ENCODE assay signal across 29 mouse cellular contexts in the genomic region with DNA sequence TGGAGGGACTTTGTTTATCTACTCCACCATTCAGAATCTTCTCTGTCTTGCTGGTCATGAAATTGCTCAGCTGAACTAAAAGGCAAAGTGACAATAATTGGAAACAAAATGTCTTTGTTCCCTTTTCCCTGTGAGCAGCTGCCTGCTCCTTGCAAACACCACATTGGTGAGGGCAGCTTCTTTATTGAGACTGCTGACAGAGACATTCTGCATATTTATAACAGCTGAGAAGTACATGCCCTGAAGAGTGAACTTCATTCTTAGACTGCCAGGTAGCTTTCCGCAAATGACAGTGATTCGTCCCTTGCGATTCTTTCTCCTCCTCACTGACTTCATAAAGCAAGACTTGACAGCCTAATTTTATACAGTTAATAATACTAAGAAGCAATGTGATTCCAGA.
A peak's percentile ranks its signal among the peaks of the same experiment; 100 is the strongest.
DNase-seq lines count a peak whose midpoint lies in the region; ATAC-seq and TF ChIP-seq lines count a peak whose summit lies in the region.
"Had no signal": no experiment of that assay in that cellular context is flagged by ENCODE, and none has a peak within 500 bp of the region (broad histone marks: within the 10 kb centered on the region; RNA-seq: fewer than 3 reads in every experiment).

No protein-coding gene starts in this region.

- no peak for DNase-seq in forebrain, embryonic 10.5 days (ENCODE audit: extremely low spot score, low spot score)
- no peak for DNase-seq in midbrain, postnatal 0 days (ENCODE audit: low spot score)
- peak; percentile 28 for DNase-seq in forebrain, embryonic 14.5 days (ENCODE audit: low spot score)
- DNase-seq in midbrain, embryonic 14.5 days: peak; percentile 49
- no peak for DNase-seq in spleen, adult 12 weeks (ENCODE audit: low spot score)
- no peak for DNase-seq in embryonic facial prominence, embryonic 10.5 days (ENCODE audit: low spot score)
- DNase-seq: adrenal gland, postnatal 10 days; cerebellum, adult 11-12 months; cerebellum, adult 9-11 months; gastrocnemius, postnatal 25 days; heart, adult 11 months; heart, postnatal 4 days; kidney, adult 2 months; liver; lung, adult 2 months; lung, postnatal 10 days; right cerebral cortex, adult 18-20 months; right cerebral cortex, postnatal 4 days; thymus, postnatal 4 days had no signal

- no peak overlapping the region for H3K27ac ChIP-seq in forebrain, embryonic 13.5 days
- H3K27ac ChIP-seq in forebrain, embryonic 10.5 days: no peak overlapping the region
- no peak overlapping the region; the same call in 1 of the 2 replicates for H3K27ac ChIP-seq in midbrain, embryonic 12.5 days (replicated peaks)
- H3K27ac ChIP-seq in midbrain, postnatal 0 days (ENCODE audit: low read depth, low read length): no peak overlapping the region
- H3K27ac ChIP-seq in forebrain, embryonic 14.5 days (ENCODE audit: low read depth, low read length): no peak overlapping the region; the same call in 1 of the 2 replicates
- no peak overlapping the region for H3K27ac ChIP-seq in midbrain, embryonic 14.5 days (replicated peaks; ENCODE audit: low read depth, low read length)
- H3K27ac ChIP-seq in embryonic facial prominence, embryonic 10.5 days (replicated peaks): no peak overlapping the region
- H3K27ac ChIP-seq: embryonic facial prominence, embryonic 15.5 days; hindbrain, postnatal 0 days; intestine, embryonic 15.5 days; liver, embryonic 14.5 days; macrophage; neural tube, embryonic 13.5 days had no signal

- ATAC-seq in forebrain, embryonic 13.5 days: peak; percentile 63; the same call in 1 of the 2 replicates
- peak; percentile 73; the same call in 1 of the 2 replicates for ATAC-seq in midbrain, embryonic 12.5 days (ENCODE audit: low FRiP score, low read depth)
- no peak for ATAC-seq in midbrain, postnatal 0 days (ENCODE audit: low FRiP score)
- peak; percentile 32; the same call in 1 of the 2 replicates for ATAC-seq in forebrain, embryonic 14.5 days
- no peak for ATAC-seq in midbrain, embryonic 14.5 days (ENCODE audit: low FRiP score, low TSS enrichment)
- ATAC-seq: hindbrain, postnatal 0 days; intestine, embryonic 15.5 days; Patski had no signal

- 72% methylated on average over 3 of the region's 3 CpGs for WGBS in forebrain, embryonic 13.5 days
- 91% methylated on average over 3 of the region's 3 CpGs for WGBS in forebrain, embryonic 10.5 days
- WGBS in midbrain, embryonic 12.5 days: 57% methylated on average over 3 of the region's 3 CpGs
- 35% methylated on average over 3 of the region's 3 CpGs for whole genome bisulfite sequencing in midbrain, postnatal 0 days
- 82% methylated on average over 3 of the region's 3 CpGs for WGBS in forebrain, embryonic 14.5 days
- WGBS in midbrain, embryonic 14.5 days: 35% methylated on average over 3 of the region's 3 CpGs
- 92% methylated on average over 3 of the region's 3 CpGs for WGBS in embryonic facial prominence, embryonic 10.5 days

- H3K27me3 ChIP-seq in forebrain, embryonic 13.5 days: no peaks in the 10 kb centered on the region
- H3K27me3 ChIP-seq in forebrain, embryonic 10.5 days (ENCODE audit: poor library complexity, severe bottlenecking): no peaks in the 10 kb centered on the region
- H3K27me3 ChIP-seq in midbrain, embryonic 12.5 days: 0 out of 2 replicates have a peak, but pooled peaks cover 4% of the 10 kb centered on the region
- no peaks in the 10 kb centered on the region for H3K27me3 ChIP-seq in midbrain, postnatal 0 days (ENCODE audit: insufficient read depth, low read length)
- no peaks in the 10 kb centered on the region for H3K27me3 ChIP-seq in forebrain, embryonic 14.5 days (replicated peaks; ENCODE audit: control insufficient read depth, insufficient read depth, low read length)
- no peaks in the 10 kb centered on the region for H3K27me3 ChIP-seq in midbrain, embryonic 14.5 days (ENCODE audit: control insufficient read depth, insufficient read depth, low read length)
- no peaks in the 10 kb centered on the region for H3K27me3 ChIP-seq in embryonic facial prominence, embryonic 10.5 days (replicated peaks; ENCODE audit: low read depth, poor library complexity, severe bottlenecking)
- H3K27me3 ChIP-seq: embryonic facial prominence, embryonic 15.5 days; intestine, embryonic 15.5 days; neural tube, embryonic 13.5 days; Patski had no signal

- H3K9me3 ChIP-seq in forebrain, embryonic 13.5 days (replicated peaks): no peaks in the 10 kb centered on the region
- no peaks in the 10 kb centered on the region for H3K9me3 ChIP-seq in forebrain, embryonic 10.5 days
- H3K9me3 ChIP-seq in midbrain, embryonic 12.5 days: no peaks in the 10 kb centered on the region
- no peaks in the 10 kb centered on the region for H3K9me3 ChIP-seq in midbrain, postnatal 0 days (ENCODE audit: low read length)
- no peaks in the 10 kb centered on the region for H3K9me3 ChIP-seq in forebrain, embryonic 14.5 days (replicated peaks; ENCODE audit: control insufficient read depth, low read length)
- no peaks in the 10 kb centered on the region for H3K9me3 ChIP-seq in midbrain, embryonic 14.5 days (ENCODE audit: control insufficient read depth, low read length)
- H3K9me3 ChIP-seq in embryonic facial prominence, embryonic 10.5 days: no peaks in the 10 kb centered on the region
- H3K9me3 ChIP-seq: embryonic facial prominence, embryonic 15.5 days; intestine, embryonic 15.5 days; neural tube, embryonic 13.5 days had no signal

- no peaks in the 10 kb centered on the region for H3K36me3 ChIP-seq in forebrain, embryonic 13.5 days (ENCODE audit: poor library complexity, severe bottlenecking)
- no peaks in the 10 kb centered on the region for H3K36me3 ChIP-seq in forebrain, embryonic 10.5 days (replicated peaks)
- no peaks in the 10 kb centered on the region for H3K36me3 ChIP-seq in midbrain, embryonic 12.5 days
- H3K36me3 ChIP-seq in midbrain, postnatal 0 days (ENCODE audit: insufficient read depth, low read length): no peaks in the 10 kb centered on the region
- no peaks in the 10 kb centered on the region for H3K36me3 ChIP-seq in forebrain, embryonic 14.5 days (ENCODE audit: control insufficient read depth, insufficient read depth, low read length)
- no peaks in the 10 kb centered on the region for H3K36me3 ChIP-seq in midbrain, embryonic 14.5 days (ENCODE audit: control insufficient read depth, insufficient read depth, low read length)
- H3K36me3 ChIP-seq in embryonic facial prominence, embryonic 10.5 days (replicated peaks): no peaks in the 10 kb centered on the region
- H3K36me3 ChIP-seq: embryonic facial prominence, embryonic 15.5 days; intestine, embryonic 15.5 days; neural tube, embryonic 13.5 days had no signal

- no peak overlapping the region for H3K9ac ChIP-seq in forebrain, embryonic 13.5 days
- no peak overlapping the region for H3K9ac ChIP-seq in midbrain, embryonic 12.5 days (replicated peaks)
- H3K9ac ChIP-seq in midbrain, postnatal 0 days (replicated peaks; ENCODE audit: low read length, poor library complexity, severe bottlenecking): no peak overlapping the region
- H3K9ac ChIP-seq in forebrain, embryonic 14.5 days (ENCODE audit: low read length): no peak overlapping the region
- no peak overlapping the region for H3K9ac ChIP-seq in midbrain, embryonic 14.5 days (replicated peaks; ENCODE audit: low read length)
- H3K9ac ChIP-seq: embryonic facial prominence, embryonic 15.5 days; intestine, embryonic 15.5 days; liver, embryonic 14.5 days; neural tube, embryonic 13.5 days had no signal

- H3K4me3 ChIP-seq in forebrain, embryonic 13.5 days: no peak overlapping the region
- no peak overlapping the region for H3K4me3 ChIP-seq in forebrain, embryonic 10.5 days
- no peak overlapping the region for H3K4me3 ChIP-seq in midbrain, embryonic 12.5 days
- H3K4me3 ChIP-seq in midbrain, postnatal 0 days (ENCODE audit: low read depth, low read length): no peak overlapping the region
- H3K4me3 ChIP-seq in forebrain, embryonic 14.5 days (ENCODE audit: low read depth, low read length): no peak overlapping the region
- H3K4me3 ChIP-seq in midbrain, embryonic 14.5 days (replicated peaks; ENCODE audit: low read depth, low read length): no peak overlapping the region
- no peak overlapping the region for H3K4me3 ChIP-seq in embryonic facial prominence, embryonic 10.5 days
- H3K4me3 ChIP-seq: embryonic facial prominence, embryonic 15.5 days; intestine, embryonic 15.5 days; neural tube, embryonic 13.5 days had no signal

- no peak overlapping the region for H3K4me2 ChIP-seq in forebrain, embryonic 13.5 days
- H3K4me2 ChIP-seq in midbrain, embryonic 12.5 days (replicated peaks): no peak overlapping the region
- no peak overlapping the region for H3K4me2 ChIP-seq in midbrain, postnatal 0 days (ENCODE audit: low read depth, low read length, poor library complexity, severe bottlenecking)
- no peak overlapping the region for H3K4me2 ChIP-seq in forebrain, embryonic 14.5 days (ENCODE audit: low read length)
- H3K4me2 ChIP-seq in midbrain, embryonic 14.5 days (ENCODE audit: low read length): no peak overlapping the region
- H3K4me2 ChIP-seq: embryonic facial prominence, embryonic 15.5 days; heart, embryonic 11.5 days; intestine, embryonic 15.5 days; neural tube, embryonic 13.5 days had no signal

- 0 out of 2 replicates have a peak, but pooled peaks cover 6% of the 10 kb centered on the region for H3K4me1 ChIP-seq in forebrain, embryonic 13.5 days
- 0 out of 2 replicates have a peak, but pooled peaks cover 4% of the 10 kb centered on the region for H3K4me1 ChIP-seq in forebrain, embryonic 10.5 days
- H3K4me1 ChIP-seq in midbrain, embryonic 12.5 days: peaks cover 5% of the 10 kb centered on the region; the same call in 1 of the 2 replicates
- no peaks in the 10 kb centered on the region for H3K4me1 ChIP-seq in midbrain, postnatal 0 days (ENCODE audit: insufficient read depth, low read length)
- peaks cover 5% of the 10 kb centered on the region; the same call in 1 of the 2 replicates for H3K4me1 ChIP-seq in forebrain, embryonic 14.5 days (ENCODE audit: control insufficient read depth, insufficient read depth, low read length)
- peaks cover 7% of the 10 kb centered on the region; the same call in 1 of the 2 replicates for H3K4me1 ChIP-seq in midbrain, embryonic 14.5 days (ENCODE audit: control insufficient read depth, insufficient read depth, low read length)
- H3K4me1 ChIP-seq in embryonic facial prominence, embryonic 10.5 days: no peaks in the 10 kb centered on the region
- H3K4me1 ChIP-seq: embryonic facial prominence, embryonic 15.5 days; intestine, embryonic 15.5 days had no signal

- TF ChIP-seq CTCF in midbrain, postnatal 0 days (IDR thresholded peaks at IDR 0.05): no peak

Comparison
In these comparisons a context has a peak if more than half of its experiments do, and no peak if none do; other contexts are left out.
1. ATAC-seq: peak in forebrain, embryonic 13.5 days (single experiment), midbrain, embryonic 12.5 days (single experiment) and forebrain, embryonic 14.5 days (single experiment); none in midbrain, postnatal 0 days (single experiment) and midbrain, embryonic 14.5 days (single experiment).
2. DNase-seq: peak in forebrain, embryonic 14.5 days (single experiment) and midbrain, embryonic 14.5 days (single experiment); none in forebrain, embryonic 10.5 days (single experiment), midbrain, postnatal 0 days (single experiment), spleen, adult 12 weeks (single experiment) and embryonic facial prominence, embryonic 10.5 days (single experiment).